16 mouse cellular contexts compared by ENCODE assay signal in genomic region chr9:95566931-95567330, GRCm38 (mm10). TPM values are rescaled to one million over a fixed set of nuclear protein-coding genes. Genes with fewer than 3 reads are reported as not detected.
A peak's percentile ranks its signal among the peaks of the same experiment; 100 is the strongest.
DNase-seq lines count a peak whose midpoint lies in the region; ATAC-seq and TF ChIP-seq lines count a peak whose summit lies in the region.
"Had no signal": no experiment of that assay in that cellular context is flagged by ENCODE, and none has a peak within 500 bp of the region (broad histone marks: within the 10 kb centered on the region; RNA-seq: fewer than 3 reads in every experiment).

No protein-coding gene starts in this region.

- no peak overlapping the region for H3K9ac ChIP-seq in forebrain, embryonic 14.5 days (ENCODE audit: low read length)
- H3K9ac ChIP-seq in forebrain, postnatal 0 days = no peak overlapping the region
- H3K9ac ChIP-seq in midbrain, embryonic 14.5 days (replicated peaks; ENCODE audit: low read length) = no peak overlapping the region
- no peak overlapping the region for H3K9ac ChIP-seq in midbrain, embryonic 13.5 days (replicated peaks)
- no peak overlapping the region for H3K9ac ChIP-seq in midbrain, postnatal 0 days (replicated peaks; ENCODE audit: low read length, poor library complexity, severe bottlenecking)
- H3K9ac ChIP-seq: hindbrain, embryonic 13.5 days; liver, embryonic 14.5 days had no signal

- no peak overlapping the region for H3K4me2 ChIP-seq in forebrain, embryonic 14.5 days (ENCODE audit: low read length)
- no peak overlapping the region for H3K4me2 ChIP-seq in forebrain, postnatal 0 days (ENCODE audit: low read depth)
- H3K4me2 ChIP-seq in midbrain, embryonic 14.5 days (ENCODE audit: low read length) = no peak overlapping the region
- no peak overlapping the region for H3K4me2 ChIP-seq in midbrain, embryonic 13.5 days (replicated peaks)
- H3K4me2 ChIP-seq in midbrain, postnatal 0 days (ENCODE audit: low read depth, low read length, poor library complexity, severe bottlenecking) = no peak overlapping the region
- H3K4me2 ChIP-seq: hindbrain, embryonic 13.5 days had no signal

- no peak for ATAC-seq in forebrain, embryonic 14.5 days
- no peak for ATAC-seq in forebrain, postnatal 0 days
- ATAC-seq in midbrain, embryonic 14.5 days (ENCODE audit: low FRiP score, low TSS enrichment) = no peak
- no peak for ATAC-seq in midbrain, embryonic 13.5 days
- no peak for ATAC-seq in midbrain, postnatal 0 days (ENCODE audit: low FRiP score)
- ATAC-seq: intestine, embryonic 16.5 days; lung, postnatal 0 days had no signal

- no peak for TF ChIP-seq CTCF in forebrain, postnatal 0 days (IDR thresholded peaks at IDR 0.05; ENCODE audit: low read depth)
- TF ChIP-seq CTCF in midbrain, postnatal 0 days (IDR thresholded peaks at IDR 0.05) = no peak

- peak; percentile 31 for DNase-seq in forebrain, embryonic 14.5 days (ENCODE audit: low spot score)
- DNase-seq in forebrain, postnatal 0 days = no peak
- DNase-seq in midbrain, embryonic 14.5 days = peak; percentile 53
- DNase-seq in brain, adult 2 months (ENCODE audit: low read depth, low spot score) = peak; percentile 74
- peak; percentile 20 for DNase-seq in midbrain, postnatal 0 days (ENCODE audit: low spot score)
- no peak for DNase-seq in spleen, adult 12 weeks (ENCODE audit: low spot score)
- DNase-seq: gastrocnemius, adult 2 months; right cerebral cortex, postnatal 4 days; thymus, postnatal 36 days had no signal

- 59% methylated on average over 5 of the region's 5 CpGs for WGBS in forebrain, embryonic 14.5 days
- whole genome bisulfite sequencing in forebrain, postnatal 0 days = 49% methylated on average over 5 of the region's 5 CpGs
- 49% methylated on average over 5 of the region's 5 CpGs for WGBS in midbrain, embryonic 14.5 days
- WGBS in midbrain, embryonic 13.5 days = 51% methylated on average over 5 of the region's 5 CpGs
- WGBS in midbrain, postnatal 0 days = 42% methylated on average over 5 of the region's 5 CpGs

- H3K36me3 ChIP-seq in forebrain, embryonic 14.5 days (ENCODE audit: control insufficient read depth, insufficient read depth, low read length) = no peaks in the 10 kb centered on the region
- no peaks in the 10 kb centered on the region for H3K36me3 ChIP-seq in forebrain, postnatal 0 days (ENCODE audit: insufficient read depth)
- no peaks in the 10 kb centered on the region for H3K36me3 ChIP-seq in midbrain, embryonic 14.5 days (ENCODE audit: control insufficient read depth, insufficient read depth, low read length)
- H3K36me3 ChIP-seq in midbrain, embryonic 13.5 days = no peaks in the 10 kb centered on the region
- H3K36me3 ChIP-seq in midbrain, postnatal 0 days (ENCODE audit: insufficient read depth, low read length) = no peaks in the 10 kb centered on the region
- H3K36me3 ChIP-seq: hindbrain, embryonic 13.5 days; limb, embryonic 10.5 days had no signal

- no peaks in the 10 kb centered on the region for H3K9me3 ChIP-seq in forebrain, embryonic 14.5 days (replicated peaks; ENCODE audit: control insufficient read depth, low read length)
- no peaks in the 10 kb centered on the region for H3K9me3 ChIP-seq in forebrain, postnatal 0 days (ENCODE audit: low read length)
- H3K9me3 ChIP-seq in midbrain, embryonic 14.5 days (ENCODE audit: control insufficient read depth, low read length) = no peaks in the 10 kb centered on the region
- H3K9me3 ChIP-seq in midbrain, embryonic 13.5 days = no peaks in the 10 kb centered on the region
- H3K9me3 ChIP-seq in midbrain, postnatal 0 days (ENCODE audit: low read length) = no peaks in the 10 kb centered on the region
- H3K9me3 ChIP-seq: hindbrain, embryonic 13.5 days; limb, embryonic 10.5 days had no signal

- no peaks in the 10 kb centered on the region for H3K4me1 ChIP-seq in forebrain, embryonic 14.5 days (ENCODE audit: control insufficient read depth, insufficient read depth, low read length)
- no peaks in the 10 kb centered on the region for H3K4me1 ChIP-seq in forebrain, postnatal 0 days (ENCODE audit: insufficient read depth)
- H3K4me1 ChIP-seq in midbrain, embryonic 14.5 days (ENCODE audit: control insufficient read depth, insufficient read depth, low read length) = 0 out of 2 replicates have a peak, but pooled peaks cover 3% of the 10 kb centered on the region
- peaks cover 6% of the 10 kb centered on the region; the same call in 1 of the 2 replicates for H3K4me1 ChIP-seq in midbrain, embryonic 13.5 days (replicated peaks)
- H3K4me1 ChIP-seq in midbrain, postnatal 0 days (ENCODE audit: insufficient read depth, low read length) = peaks cover 12% of the 10 kb centered on the region
- H3K4me1 ChIP-seq: limb, embryonic 10.5 days had no signal

- no peaks in the 10 kb centered on the region for H3K27me3 ChIP-seq in forebrain, embryonic 14.5 days (replicated peaks; ENCODE audit: control insufficient read depth, insufficient read depth, low read length)
- H3K27me3 ChIP-seq in forebrain, postnatal 0 days (ENCODE audit: insufficient read depth, low read length) = no peaks in the 10 kb centered on the region; the same call in 1 of the 2 replicates
- H3K27me3 ChIP-seq in midbrain, embryonic 14.5 days (ENCODE audit: control insufficient read depth, insufficient read depth, low read length) = 0 out of 2 replicates have a peak, but pooled peaks cover 5% of the 10 kb centered on the region
- peaks cover 14% of the 10 kb centered on the region for H3K27me3 ChIP-seq in midbrain, embryonic 13.5 days
- no peaks in the 10 kb centered on the region for H3K27me3 ChIP-seq in midbrain, postnatal 0 days (ENCODE audit: insufficient read depth, low read length)

- H3K4me3 ChIP-seq in forebrain, embryonic 14.5 days (ENCODE audit: low read depth, low read length) = no peak overlapping the region
- no peak overlapping the region for H3K4me3 ChIP-seq in forebrain, postnatal 0 days (ENCODE audit: low read depth, low read length)
- H3K4me3 ChIP-seq in midbrain, embryonic 14.5 days (replicated peaks; ENCODE audit: low read depth, low read length) = no peak overlapping the region
- H3K4me3 ChIP-seq in midbrain, embryonic 13.5 days (replicated peaks) = no peak overlapping the region
- H3K4me3 ChIP-seq in midbrain, postnatal 0 days (ENCODE audit: low read depth, low read length) = no peak overlapping the region
- H3K4me3 ChIP-seq: erythroblast, embryonic 14.5 days; gastrocnemius, adult 2 months; hindbrain, embryonic 13.5 days; limb, embryonic 10.5 days had no signal

- no peak overlapping the region for H3K27ac ChIP-seq in forebrain, embryonic 14.5 days (ENCODE audit: low read depth, low read length)
- no peak overlapping the region for H3K27ac ChIP-seq in forebrain, postnatal 0 days (ENCODE audit: low read depth, low read length)
- H3K27ac ChIP-seq in midbrain, embryonic 14.5 days (replicated peaks; ENCODE audit: low read depth, low read length) = no peak overlapping the region
- no peak overlapping the region for H3K27ac ChIP-seq in midbrain, embryonic 13.5 days
- H3K27ac ChIP-seq in midbrain, postnatal 0 days (ENCODE audit: low read depth, low read length) = no peak overlapping the region
- H3K27ac ChIP-seq: gastrocnemius, adult 2 months; hindbrain, embryonic 13.5 days; limb, embryonic 10.5 days; liver, embryonic 14.5 days had no signal

RNA-seq across cellular contexts. Expression of gene Paqr9, which starts 7.5 kb away (rescaled TPM):
- 1.9 and 3.1 TPM in 2 replicates for polyA plus RNA-seq in forebrain, embryonic 14.5 days (2014; fragmentation: Nextera tagmentation; extraction: Ambion mirVana)
- 20.8 and 26.0 TPM in 2 replicates for total RNA-seq in forebrain, postnatal 0 days (2014; rRNA removed)
- polyA plus RNA-seq in forebrain, postnatal 0 days (2015; fragmentation: Nextera tagmentation; extraction: Ambion mirVana) = 3.5 and 6.3 TPM in 2 replicates
- 4.7 and 6.0 TPM in 2 replicates for polyA plus RNA-seq in midbrain, embryonic 14.5 days (2014; fragmentation: Nextera tagmentation; extraction: Ambion mirVana)
- polyA plus RNA-seq in midbrain, embryonic 13.5 days (2015; fragmentation: Nextera tagmentation; extraction: Ambion mirVana) = 1.8 and 1.9 TPM in 2 replicates
- 29.5 and 32.3 TPM in 2 replicates for total RNA-seq in midbrain, postnatal 0 days (2014; rRNA removed)
- polyA plus RNA-seq in midbrain, postnatal 0 days (2015; fragmentation: Nextera tagmentation; extraction: Ambion mirVana) = 6.1 and 6.5 TPM in 2 replicates

RNA-seq across cellular contexts. Expression of gene U2surp, which starts 55.1 kb away (rescaled TPM):
- polyA plus RNA-seq in forebrain, embryonic 14.5 days (2014; fragmentation: Nextera tagmentation; extraction: Ambion mirVana) = 129 and 132 TPM in 2 replicates
- total RNA-seq in forebrain, postnatal 0 days (2014; rRNA removed) = 58.2 and 77.5 TPM in 2 replicates
- 117 and 126 TPM in 2 replicates for polyA plus RNA-seq in forebrain, postnatal 0 days (2015; fragmentation: Nextera tagmentation; extraction: Ambion mirVana)
- 136 and 137 TPM in 2 replicates for polyA plus RNA-seq in midbrain, embryonic 14.5 days (2014; fragmentation: Nextera tagmentation; extraction: Ambion mirVana)
- polyA plus RNA-seq in midbrain, embryonic 13.5 days (2015; fragmentation: Nextera tagmentation; extraction: Ambion mirVana) = 153 and 172 TPM in 2 replicates
- total RNA-seq in midbrain, postnatal 0 days (2014; rRNA removed) = 37.8 and 51.2 TPM in 2 replicates
- polyA plus RNA-seq in midbrain, postnatal 0 days (2015; fragmentation: Nextera tagmentation; extraction: Ambion mirVana) = 116 and 138 TPM in 2 replicates

Comparison
In these comparisons a context has a peak if more than half of its experiments do, and no peak if none do; other contexts are left out.
1. DNase-seq: peak in forebrain, embryonic 14.5 days (single experiment), midbrain, embryonic 14.5 days (single experiment), brain, adult 2 months (single experiment) and midbrain, postnatal 0 days (single experiment); none in forebrain, postnatal 0 days (single experiment) and spleen, adult 12 weeks (single experiment).